In the genomic region with DNA sequence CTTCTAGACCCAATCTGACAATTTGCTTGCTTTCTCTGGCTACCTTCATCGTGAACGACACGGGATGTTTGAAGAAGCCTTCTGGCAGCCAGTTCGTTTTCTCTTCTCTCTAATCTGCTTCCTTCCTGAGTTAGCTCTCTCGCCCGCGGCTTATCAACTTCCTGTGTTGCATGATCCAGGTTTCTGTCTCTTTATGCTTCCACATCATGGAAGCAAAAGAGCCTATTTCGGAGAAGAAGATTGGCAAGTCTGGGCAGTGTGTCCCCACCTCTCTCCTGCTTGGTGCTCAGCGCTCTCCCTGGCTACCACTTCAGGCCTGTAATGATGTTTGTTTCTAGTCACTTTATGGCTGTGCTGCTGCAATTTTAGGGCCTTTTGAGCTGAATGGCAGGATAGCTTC, we compare ENCODE assay signal across 10 mouse cellular contexts. TPM values are rescaled to one million over a fixed set of nuclear protein-coding genes. Genes with fewer than 3 reads are reported as not detected.
A peak's percentile ranks its signal among the peaks of the same experiment; 100 is the strongest.
DNase-seq lines count a peak whose midpoint lies in the region; ATAC-seq lines count a peak whose summit lies in the region.
"Had no signal": no experiment of that assay in that cellular context is flagged by ENCODE, and none has a peak within 500 bp of the region (broad histone marks: within the 10 kb centered on the region; RNA-seq: fewer than 3 reads in every experiment).

No protein-coding gene starts in this region.

- H3K4me2 ChIP-seq in limb, embryonic 15.5 days: peak overlapping the region; percentile 7; the same call in 1 of the 2 replicates
- H3K4me2 ChIP-seq: hindbrain, embryonic 15.5 days; midbrain, embryonic 12.5 days had no signal

- peak; percentile 16 for DNase-seq in embryo, embryonic 11 days
- no peak for DNase-seq in embryo, embryonic 10.5 days (ENCODE audit: low spot score)
- DNase-seq in thymus, postnatal 4 days: peak; percentile 7
- no peak for DNase-seq in thymus, postnatal 25 days
- DNase-seq in layer of hippocampus, adult 9-11 months: no peak
- no peak for DNase-seq in right cerebral cortex, adult 18-20 months
- no peak for DNase-seq in cerebellum, adult 11 months

- no peak overlapping the region for H3K4me3 ChIP-seq in limb, embryonic 15.5 days
- H3K4me3 ChIP-seq: hindbrain, embryonic 15.5 days; midbrain, embryonic 12.5 days had no signal

- no peaks in the 10 kb centered on the region for H3K27me3 ChIP-seq in limb, embryonic 15.5 days
- H3K27me3 ChIP-seq: hindbrain, embryonic 15.5 days; midbrain, embryonic 12.5 days had no signal

- no peak overlapping the region for H3K9ac ChIP-seq in limb, embryonic 15.5 days
- H3K9ac ChIP-seq: hindbrain, embryonic 15.5 days; midbrain, embryonic 12.5 days had no signal

- WGBS in limb, embryonic 15.5 days: 39% methylated on average over 9 of the region's 9 CpGs

- no peaks in the 10 kb centered on the region for H3K4me1 ChIP-seq in limb, embryonic 15.5 days
- H3K4me1 ChIP-seq: hindbrain, embryonic 15.5 days; midbrain, embryonic 12.5 days had no signal

- H3K27ac ChIP-seq in limb, embryonic 15.5 days: no peak overlapping the region
- H3K27ac ChIP-seq: hindbrain, embryonic 15.5 days; midbrain, embryonic 12.5 days had no signal

- no peak for ATAC-seq in limb, embryonic 15.5 days (ENCODE audit: insufficient number of reproducible peaks, low FRiP score, low TSS enrichment, low read depth)

- H3K36me3 ChIP-seq in limb, embryonic 15.5 days: no peaks in the 10 kb centered on the region
- H3K36me3 ChIP-seq: hindbrain, embryonic 15.5 days; midbrain, embryonic 12.5 days had no signal

- H3K9me3 ChIP-seq in limb, embryonic 15.5 days: no peaks in the 10 kb centered on the region
- H3K9me3 ChIP-seq: hindbrain, embryonic 15.5 days; midbrain, embryonic 12.5 days had no signal

RNA-seq across cellular contexts. Expression of a gene that starts 36.4 kb away (rescaled TPM):
- polyA plus RNA-seq in limb, embryonic 15.5 days (2015; fragmentation: Nextera tagmentation; extraction: Ambion mirVana): 3.0 and 3.8 TPM in 2 replicates

Comparison
In these comparisons a context has a peak if more than half of its experiments do, and no peak if none do; other contexts are left out.
1. DNase-seq: peak in embryo, embryonic 11 days (single experiment) and thymus, postnatal 4 days (single experiment); none in embryo, embryonic 10.5 days (single experiment), thymus, postnatal 25 days (single experiment), layer of hippocampus, adult 9-11 months (single experiment), right cerebral cortex, adult 18-20 months (single experiment) and cerebellum, adult 11 months (single experiment).